Mouse (Mus musculus): ENCODE results near the gene Cabcoco1. TPM values are rescaled to one million over a fixed set of nuclear protein-coding genes. Genes with fewer than 3 reads are reported as not detected.

Gene Cabcoco1
- polyA plus RNA-seq, 1 experiment from 2014 or later: 1.3 TPM

DNA sequence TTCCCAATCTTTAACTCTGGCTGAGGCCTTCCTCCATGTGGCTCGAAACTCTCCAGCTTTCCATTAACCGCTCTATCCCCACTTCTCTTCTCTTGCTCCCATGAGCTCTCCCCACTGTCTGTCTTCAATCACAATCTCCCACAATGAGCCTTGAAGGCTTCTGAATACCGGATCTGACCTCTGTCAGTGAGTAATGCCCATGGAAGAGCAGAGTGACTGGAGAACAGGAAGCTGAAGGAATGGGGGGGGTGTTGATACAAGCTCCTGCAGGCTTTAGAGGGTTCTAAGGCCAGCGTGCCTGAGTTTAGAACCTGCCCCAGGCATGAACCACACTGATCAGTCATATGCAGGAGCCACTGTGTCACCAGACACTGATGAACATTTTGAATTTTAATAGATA lies 150.1 kb downstream of the Cabcoco1 start:
- no peaks in the 10 kb centered on the region for H3K9me3 ChIP-seq (ENCODE audit: control insufficient read depth, low read length)
- 61% methylated on average over 4 of the region's 4 CpGs for WGBS
- no peaks in the 10 kb centered on the region for H3K27me3 ChIP-seq (ENCODE audit: control insufficient read depth, insufficient read depth, low read length)
- no peak overlapping the region for H3K4me3 ChIP-seq (ENCODE audit: low read depth, low read length)
- H3K4me1 ChIP-seq (ENCODE audit: control insufficient read depth, insufficient read depth, low read length): 0 out of 2 replicates have a peak, but pooled peaks cover 3% of the 10 kb centered on the region
- H3K4me2 ChIP-seq (ENCODE audit: low read depth, low read length): no peak overlapping the region
- H3K36me3 ChIP-seq (ENCODE audit: control insufficient read depth, insufficient read depth, low read length): no peaks in the 10 kb centered on the region
- ATAC-seq (ENCODE audit: low read depth): no peak
- H3K9ac ChIP-seq (replicated peaks; ENCODE audit: low read depth, low read length): no peak overlapping the region
- H3K27ac ChIP-seq (ENCODE audit: low read depth, low read length): no peak overlapping the region

DNA sequence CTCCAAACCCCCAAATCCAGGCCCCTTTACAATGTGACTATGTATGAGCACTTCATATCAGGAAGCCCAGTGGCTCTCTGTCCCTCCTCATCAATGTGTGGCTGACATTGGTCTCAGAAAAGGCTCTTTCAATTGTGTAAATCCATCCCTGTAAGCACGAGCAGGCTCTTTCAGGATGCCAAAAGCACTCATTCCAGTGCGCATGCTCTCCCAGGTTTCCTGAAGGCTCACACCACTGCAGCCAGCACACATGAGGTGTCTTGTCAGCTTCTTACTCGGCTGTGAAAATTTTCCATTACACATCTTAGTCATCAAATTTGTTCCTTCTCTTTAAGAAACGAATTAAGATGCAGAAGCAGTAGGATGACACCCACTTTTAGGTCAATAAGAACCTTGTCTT lies 152.9 kb downstream of the Cabcoco1 start:
- Histone ChIP-seq H3K9me3 (ENCODE audit: control insufficient read depth, low read length) (no peaks in the 10 kb centered on the region), H3K36me3 (ENCODE audit: control insufficient read depth, insufficient read depth, low read length) (no peaks in the 10 kb centered on the region), H3K9ac (replicated peaks; ENCODE audit: low read depth, low read length) (no peak overlapping the region), H3K4me2 (ENCODE audit: low read depth, low read length) (no peak overlapping the region), H3K27me3 (ENCODE audit: control insufficient read depth, insufficient read depth, low read length) (no peaks in the 10 kb centered on the region), H3K4me1 (ENCODE audit: control insufficient read depth, insufficient read depth, low read length) (no peaks in the 10 kb centered on the region), H3K27ac (ENCODE audit: low read depth, low read length) (no peak overlapping the region), H3K4me3 (ENCODE audit: low read depth, low read length) (no peak overlapping the region)
- 84% methylated on average over 4 of the region's 4 CpGs for WGBS
- ATAC-seq (ENCODE audit: low read depth): no peak

DNA sequence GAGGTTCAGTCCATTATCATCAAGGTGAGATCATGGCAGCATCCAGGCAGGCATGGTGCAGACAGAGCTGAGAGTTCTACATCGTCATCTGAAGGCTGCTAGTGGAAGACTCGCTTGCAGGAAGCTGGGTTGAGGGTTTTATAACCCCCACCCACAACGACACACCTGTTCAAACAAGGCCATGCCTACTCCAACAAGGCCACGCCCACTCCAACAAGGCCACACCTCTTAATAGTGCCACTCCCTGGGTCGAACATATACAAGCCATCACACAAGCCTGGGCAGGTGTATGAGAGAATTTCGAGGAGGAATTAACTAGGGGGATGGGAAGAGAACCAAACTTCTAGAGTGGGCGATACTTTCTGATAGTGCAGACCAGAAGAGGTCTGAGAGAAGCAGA lies 153.6 kb downstream of the Cabcoco1 start:
- no peaks in the 10 kb centered on the region for H3K27me3 ChIP-seq (ENCODE audit: control insufficient read depth, insufficient read depth, low read length)
- H3K9me3 ChIP-seq (ENCODE audit: control insufficient read depth, low read length): no peaks in the 10 kb centered on the region
- no peak overlapping the region for H3K27ac ChIP-seq (ENCODE audit: low read depth, low read length)
- ATAC-seq (ENCODE audit: low read depth): no peak
- no peak overlapping the region for H3K9ac ChIP-seq (replicated peaks; ENCODE audit: low read depth, low read length)
- H3K4me3 ChIP-seq (ENCODE audit: low read depth, low read length): no peak overlapping the region
- 79% methylated on average over 7 of the region's 7 CpGs for WGBS
- no peak overlapping the region for H3K4me2 ChIP-seq (ENCODE audit: low read depth, low read length)
- no peaks in the 10 kb centered on the region for H3K36me3 ChIP-seq (ENCODE audit: control insufficient read depth, insufficient read depth, low read length)
- no peaks in the 10 kb centered on the region for H3K4me1 ChIP-seq (ENCODE audit: control insufficient read depth, insufficient read depth, low read length)

Other genes starting within 250 kb of the Cabcoco1 start
- gene Tmem26, start 181.8 kb upstream of the Cabcoco1 start, polyA plus RNA-seq (2014; fragmentation: Nextera tagmentation; extraction: Ambion mirVana): 6.5 and 7.6 TPM in 2 replicates